Mouse (Mus musculus) small intestine, adult 2 months (tissue): Measurements from ENCODE around the gene Mgat5b.

Source experiments
- CTCF ChIP-seq: fragments of 200-500 bp; IDR thresholded peaks from 2 replicates; pipeline ENCODE4 v1.5.1; 2012; ENCODE audit warnings: low read depth, mild to moderate bottlenecking, control low read depth, inconsistent platforms, low read length, moderate library complexity, mixed read lengths; ENCODE audit not compliant: insufficient replicate concordance, insufficient read length; ENCODE audit errors: extremely low read depth
- POLR2A ChIP-seq: fragments of 200-500 bp; IDR thresholded peaks from 2 replicates; pipeline ENCODE4 v1.6.1; 2012; ENCODE audit warnings: low read depth, mild to moderate bottlenecking, control low read depth, inconsistent platforms, low read length, moderate library complexity

GRCm38 (mm10) chr11:116973508-116973907, 54.8 kb downstream of the Mgat5b start:
- TF ChIP-seq POLR2A, result no peak
- no peak for TF ChIP-seq CTCF
